Mouse (Mus musculus): ENCODE results near the gene 2310030G06Rik. TPM values are rescaled to one million over a fixed set of nuclear protein-coding genes. Genes with fewer than 3 reads are reported as not detected.

The 2310030G06Rik gene
- polyA plus RNA-seq, 1 experiment from 2014 or later: 9.3 TPM

GRCm38 (mm10) chr9:50751323-50751722 lies 5.0 kb upstream of the 2310030G06Rik start, which contains the start of gene Cryab:
Cryab (plus strand) TSS chr9:50751325.
- H3K4me2 ChIP-seq (replicated peaks; ENCODE audit: low read depth, low read length): no peak within 1 kb of the TSS
- 0 out of 2 replicates have a peak, but pooled peaks cover 5% of the 10 kb centered on the region for H3K27me3 ChIP-seq (ENCODE audit: control insufficient read depth, insufficient read depth, low read length)
- ATAC-seq (ENCODE audit: low FRiP score, low TSS enrichment): no peak
- 77% methylated on average over 22 of the region's 22 CpGs for WGBS
- H3K27ac ChIP-seq (ENCODE audit: low read depth, low read length): no peak within 1 kb of the TSS
- no peaks in the 10 kb centered on the region for H3K4me1 ChIP-seq (ENCODE audit: control insufficient read depth, insufficient read depth, low read length)
- H3K36me3 ChIP-seq (ENCODE audit: control insufficient read depth, insufficient read depth, low read length): no peaks in the 10 kb centered on the region
- no peak within 1 kb of the TSS for H3K9ac ChIP-seq (ENCODE audit: low read depth, low read length)
- H3K4me3 ChIP-seq (ENCODE audit: low read length): no peak within 1 kb of the TSS
- no peaks in the 10 kb centered on the region for H3K9me3 ChIP-seq (ENCODE audit: control insufficient read depth, low read length)

GRCm38 (mm10) chr9:50750706-50751105 lies 4.4 kb upstream of the 2310030G06Rik start:
- Histone ChIP-seq H3K9me3 (ENCODE audit: control insufficient read depth, low read length) (no peaks in the 10 kb centered on the region), H3K9ac (ENCODE audit: low read depth, low read length) (no peak overlapping the region), H3K27me3 (ENCODE audit: control insufficient read depth, insufficient read depth, low read length) (0 out of 2 replicates have a peak, but pooled peaks cover 5% of the 10 kb centered on the region), H3K4me3 (ENCODE audit: low read length) (no peak overlapping the region), H3K4me1 (ENCODE audit: control insufficient read depth, insufficient read depth, low read length) (no peaks in the 10 kb centered on the region), H3K27ac (ENCODE audit: low read depth, low read length) (no peak overlapping the region), H3K36me3 (ENCODE audit: control insufficient read depth, insufficient read depth, low read length) (no peaks in the 10 kb centered on the region), H3K4me2 (replicated peaks; ENCODE audit: low read depth, low read length) (no peak overlapping the region)
- no peak for ATAC-seq (ENCODE audit: low FRiP score, low TSS enrichment)
- WGBS: 72% methylated on average over 6 of the region's 6 CpGs

GRCm38 (mm10) chr9:50745806-50746205 lies 530 bp downstream of the 2310030G06Rik start:
- H3K4me1 ChIP-seq (ENCODE audit: control insufficient read depth, insufficient read depth, low read length): no peaks in the 10 kb centered on the region
- H3K27ac ChIP-seq (ENCODE audit: low read depth, low read length): peak overlapping the region; percentile 75
- no peaks in the 10 kb centered on the region for H3K36me3 ChIP-seq (ENCODE audit: control insufficient read depth, insufficient read depth, low read length)
- no peaks in the 10 kb centered on the region for H3K9me3 ChIP-seq (ENCODE audit: control insufficient read depth, low read length)
- ATAC-seq (ENCODE audit: low FRiP score, low TSS enrichment): peak; percentile 43; the same call in 1 of the 2 replicates
- 11% methylated on average over 7 of the region's 7 CpGs for WGBS
- H3K4me3 ChIP-seq (ENCODE audit: low read length): peak overlapping the region; percentile 51
- peak overlapping the region; percentile 58; the same call in 1 of the 2 replicates for H3K9ac ChIP-seq (ENCODE audit: low read depth, low read length)
- H3K4me2 ChIP-seq (replicated peaks; ENCODE audit: low read depth, low read length): peak overlapping the region; percentile 68
- 0 out of 2 replicates have a peak, but pooled peaks cover 5% of the 10 kb centered on the region for H3K27me3 ChIP-seq (ENCODE audit: control insufficient read depth, insufficient read depth, low read length)

GRCm38 (mm10) chr9:50742744-50743143 lies 3.6 kb downstream of the 2310030G06Rik start:
- no peaks in the 10 kb centered on the region for H3K4me1 ChIP-seq (ENCODE audit: control insufficient read depth, insufficient read depth, low read length)
- H3K9ac ChIP-seq (ENCODE audit: low read depth, low read length): no peak overlapping the region
- no peak for ATAC-seq (ENCODE audit: low FRiP score, low TSS enrichment)
- H3K4me3 ChIP-seq (ENCODE audit: low read length): no peak overlapping the region
- WGBS: 67% methylated on average over 2 of the region's 2 CpGs
- no peak overlapping the region for H3K4me2 ChIP-seq (replicated peaks; ENCODE audit: low read depth, low read length)
- no peaks in the 10 kb centered on the region for H3K36me3 ChIP-seq (ENCODE audit: control insufficient read depth, insufficient read depth, low read length)
- no peaks in the 10 kb centered on the region for H3K9me3 ChIP-seq (ENCODE audit: control insufficient read depth, low read length)
- no peaks in the 10 kb centered on the region for H3K27me3 ChIP-seq (ENCODE audit: control insufficient read depth, insufficient read depth, low read length)
- H3K27ac ChIP-seq (ENCODE audit: low read depth, low read length): no peak overlapping the region

- Histone ChIP-seq H3K27ac (ENCODE audit: low read depth, low read length) (no peak overlapping the region), H3K4me3 (ENCODE audit: low read length) (no peak overlapping the region), H3K27me3 (ENCODE audit: control insufficient read depth, insufficient read depth, low read length) (no peaks in the 10 kb centered on the region), H3K4me2 (replicated peaks; ENCODE audit: low read depth, low read length) (no peak overlapping the region), H3K9ac (ENCODE audit: low read depth, low read length) (no peak overlapping the region), H3K36me3 (ENCODE audit: control insufficient read depth, insufficient read depth, low read length) (no peaks in the 10 kb centered on the region), H3K4me1 (ENCODE audit: control insufficient read depth, insufficient read depth, low read length) (no peaks in the 10 kb centered on the region), H3K9me3 (ENCODE audit: control insufficient read depth, low read length) (no peaks in the 10 kb centered on the region)
- 86% methylated on average over 3 of the region's 3 CpGs for WGBS
- no peak for ATAC-seq (ENCODE audit: low FRiP score, low TSS enrichment)
Measured at GRCm38 (mm10) chr9:50742261-50742660, 4.1 kb downstream of the 2310030G06Rik start.

GRCm38 (mm10) chr9:50740867-50741784 lies 5.2 kb downstream of the 2310030G06Rik start:
- Histone ChIP-seq H3K9me3 (ENCODE audit: control insufficient read depth, low read length) (no peaks in the 10 kb centered on the region), H3K27ac (ENCODE audit: low read depth, low read length) (no peak overlapping the region), H3K4me2 (replicated peaks; ENCODE audit: low read depth, low read length) (no peak overlapping the region), H3K4me1 (ENCODE audit: control insufficient read depth, insufficient read depth, low read length) (no peaks in the 10 kb centered on the region), H3K36me3 (ENCODE audit: control insufficient read depth, insufficient read depth, low read length) (no peaks in the 10 kb centered on the region), H3K27me3 (ENCODE audit: control insufficient read depth, insufficient read depth, low read length) (no peaks in the 10 kb centered on the region), H3K4me3 (ENCODE audit: low read length) (no peak overlapping the region), H3K9ac (ENCODE audit: low read depth, low read length) (no peak overlapping the region)
- 82% methylated on average over 14 of the region's 14 CpGs for WGBS
- ATAC-seq (ENCODE audit: low FRiP score, low TSS enrichment): no peak

- no peaks in the 10 kb centered on the region for H3K36me3 ChIP-seq (ENCODE audit: control insufficient read depth, insufficient read depth, low read length)
- peak within 1 kb of the TSS; percentile 25; the same call in 1 of the 2 replicates for H3K9ac ChIP-seq (ENCODE audit: low read depth, low read length)
- peak; percentile 99 for ATAC-seq (ENCODE audit: low FRiP score, low TSS enrichment)
- no peak within 1 kb of the TSS for H3K27ac ChIP-seq (ENCODE audit: low read depth, low read length)
- peak within 1 kb of the TSS; percentile 50 for H3K4me2 ChIP-seq (replicated peaks; ENCODE audit: low read depth, low read length)
- no peaks in the 10 kb centered on the region for H3K9me3 ChIP-seq (ENCODE audit: control insufficient read depth, low read length)
- 14% methylated on average over 36 of the region's 36 CpGs for WGBS
- H3K27me3 ChIP-seq (ENCODE audit: control insufficient read depth, insufficient read depth, low read length): no peaks in the 10 kb centered on the region
- H3K4me1 ChIP-seq (ENCODE audit: control insufficient read depth, insufficient read depth, low read length): no peaks in the 10 kb centered on the region
- H3K4me3 ChIP-seq (ENCODE audit: low read length): peak within 1 kb of the TSS; percentile 32
Measured at GRCm38 (mm10) chr9:50738914-50739870, 7.1 kb downstream of the 2310030G06Rik start, which contains the start of gene Dixdc1. Dixdc1 (minus strand) TSS chr9:50739517.

- ATAC-seq (ENCODE audit: low FRiP score, low TSS enrichment): no peak
- H3K4me1 ChIP-seq (ENCODE audit: control insufficient read depth, insufficient read depth, low read length): no peaks in the 10 kb centered on the region
- WGBS: 6% methylated on average over 9 of the region's 9 CpGs
- no peak overlapping the region for H3K9ac ChIP-seq (ENCODE audit: low read depth, low read length)
- no peaks in the 10 kb centered on the region for H3K9me3 ChIP-seq (ENCODE audit: control insufficient read depth, low read length)
- no peak overlapping the region for H3K4me2 ChIP-seq (replicated peaks; ENCODE audit: low read depth, low read length)
- no peak overlapping the region for H3K27ac ChIP-seq (ENCODE audit: low read depth, low read length)
- H3K27me3 ChIP-seq (ENCODE audit: control insufficient read depth, insufficient read depth, low read length): no peaks in the 10 kb centered on the region
- no peaks in the 10 kb centered on the region for H3K36me3 ChIP-seq (ENCODE audit: control insufficient read depth, insufficient read depth, low read length)
- no peak overlapping the region for H3K4me3 ChIP-seq (ENCODE audit: low read length)
Measured at GRCm38 (mm10) chr9:50734989-50735388, 11.3 kb downstream of the 2310030G06Rik start.

Measured in kidney, embryonic 14.5 days (tissue).